Mouse (Mus musculus): Measurements from ENCODE around the gene Iqsec1.
A peak's percentile ranks its signal among the peaks of the same experiment; 100 is the strongest.

Iqsec1 gene

GRCm38 (mm10) chr6:90620791-90621583, 367.5 kb downstream of the Iqsec1 start:
- no peak for DNase-seq (ENCODE audit: low spot score in 2 of 2)

GRCm38 (mm10) chr6:90619936-90620335, 368.5 kb downstream of the Iqsec1 start:
- DNase-seq (ENCODE audit: low spot score in 2 of 2): no peak

- no peak for DNase-seq (ENCODE audit: low spot score in 2 of 2)
Measured at GRCm38 (mm10) chr6:90618821-90619636, 369.5 kb downstream of the Iqsec1 start.

GRCm38 (mm10) chr6:90618274-90618673, 370.2 kb downstream of the Iqsec1 start:
- no peak for DNase-seq (ENCODE audit: low spot score in 2 of 2)

GRCm38 (mm10) chr6:90616481-90616880, 372.0 kb downstream of the Iqsec1 start:
- DNase-seq (ENCODE audit: low spot score in 2 of 2): no peak

- no peak for DNase-seq (ENCODE audit: low spot score in 2 of 2)
Measured at GRCm38 (mm10) chr6:90615991-90616390, 372.5 kb downstream of the Iqsec1 start.

GRCm38 (mm10) chr6:90615362-90615761, 373.1 kb downstream of the Iqsec1 start:
- DNase-seq (ENCODE audit: low spot score in 2 of 2): no peak

GRCm38 (mm10) chr6:90613277-90613676, 375.2 kb downstream of the Iqsec1 start:
- no peak for DNase-seq (ENCODE audit: low spot score in 2 of 2)

GRCm38 (mm10) chr6:90610248-90610647, 378.2 kb downstream of the Iqsec1 start:
- DNase-seq (ENCODE audit: low spot score in 2 of 2): no peak

- DNase-seq (ENCODE audit: low spot score in 2 of 2): no peak
Measured at GRCm38 (mm10) chr6:90608186-90608585, 380.3 kb downstream of the Iqsec1 start.

- DNase-seq (ENCODE audit: low spot score in 2 of 2): peak in 1 of 2 experiments; percentile 36
Measured at GRCm38 (mm10) chr6:90607196-90607595, 381.3 kb downstream of the Iqsec1 start.

GRCm38 (mm10) chr6:90606538-90606937, 381.9 kb downstream of the Iqsec1 start:
- DNase-seq (ENCODE audit: low spot score in 2 of 2): peak; percentile 31 to 41
